Mouse (Mus musculus) brown adipose tissue, adult 24 weeks (tissue): ENCODE measurements around the gene Pcyt2. TPM values are rescaled to one million over a fixed set of nuclear protein-coding genes. Genes with fewer than 3 reads are reported as not detected.

Experiments
- H3K27ac ChIP-seq: fragments of 200-500 bp; replicated peaks from 2 replicates; pipeline ENCODE4 v1.5.1; 2012; ENCODE audit warnings: low read depth, mild to moderate bottlenecking, low read length
- H3K4me1 ChIP-seq: fragments of 200-500 bp; 2 replicates; pipeline ENCODE4 v1.6.1; 2012; ENCODE audit warnings: low read length, mixed read lengths; ENCODE audit not compliant: control insufficient read depth, insufficient read depth, insufficient read length
- H3K4me3 ChIP-seq: fragments of 200-500 bp; 2 replicates; pipeline ENCODE4 v1.5.1; 2012; ENCODE audit warnings: low read depth, mild to moderate bottlenecking, low read length, moderate library complexity; ENCODE audit not compliant: insufficient read depth
- polyA plus RNA-seq: library from polyadenylated mRNA; stranded (reverse); fragments of >200 nt; gene quantifications from 2 replicates; pipeline ENCODE4 v1.2.4, GENCODE M21; 2012; ENCODE audit not compliant: missing spikeins, insufficient read depth, insufficient read length

The Pcyt2 gene
- polyA plus RNA-seq, 1 experiment = 104 TPM

DNA sequence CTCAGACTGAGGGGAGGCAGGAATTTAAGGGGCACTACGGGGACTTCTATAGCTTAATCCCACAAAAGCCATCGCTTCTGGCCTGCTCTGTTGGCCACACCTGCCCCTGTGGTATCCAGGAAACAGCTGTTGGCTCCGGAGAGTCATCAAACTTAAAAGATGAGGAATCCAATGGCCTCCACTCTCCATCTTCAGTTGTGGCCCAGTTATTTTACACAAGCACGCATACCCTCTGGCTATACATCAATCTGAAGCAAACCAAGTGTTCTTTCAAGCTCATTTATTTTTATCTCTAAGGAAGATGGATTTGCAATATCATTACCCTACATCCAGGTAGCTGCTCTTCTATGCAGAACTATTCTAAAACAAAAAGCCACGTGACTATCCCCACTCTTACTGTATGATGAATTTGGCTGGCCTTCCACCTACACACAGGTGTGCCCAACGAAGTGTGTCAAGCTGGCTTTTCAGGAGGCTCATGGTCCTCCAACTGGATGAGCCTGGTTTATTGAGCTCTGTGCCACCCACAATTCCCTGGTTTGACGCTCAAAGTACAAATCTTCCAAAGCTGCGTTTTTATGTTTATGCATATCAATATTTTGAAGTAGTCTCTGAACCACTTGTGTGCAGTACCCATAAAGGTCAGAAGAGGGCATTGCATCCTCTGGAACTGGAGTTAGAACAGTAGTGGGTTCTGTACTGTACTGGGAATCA lies 35.3 kb downstream of the Pcyt2 start:
- H3K27ac ChIP-seq = peak overlapping the region; percentile 96
- peak overlapping the region; percentile 97 for H3K4me3 ChIP-seq
- H3K4me1 ChIP-seq = 0 out of 2 replicates have a peak, but pooled peaks cover 3% of the 10 kb centered on the region

GRCm38 (mm10) chr11:120581490-120582267 lies 36.1 kb downstream of the Pcyt2 start, which contains the start of gene Arhgdia:
TSS of gene Arhgdia (minus strand) at chr11:120581624.
- Histone ChIP-seq H3K27ac (peak within 1 kb of the TSS; percentile 96), H3K4me3 (peak within 1 kb of the TSS; percentile 97), H3K4me1 (0 out of 2 replicates have a peak, but pooled peaks cover 3% of the 10 kb centered on the region)

GRCm38 (mm10) chr11:120580871-120581331 lies 36.8 kb downstream of the Pcyt2 start:
- Histone ChIP-seq H3K4me3 (peak overlapping the region; percentile 97), H3K27ac (peak overlapping the region; percentile 93), H3K4me1 (0 out of 2 replicates have a peak, but pooled peaks cover 3% of the 10 kb centered on the region)

DNA sequence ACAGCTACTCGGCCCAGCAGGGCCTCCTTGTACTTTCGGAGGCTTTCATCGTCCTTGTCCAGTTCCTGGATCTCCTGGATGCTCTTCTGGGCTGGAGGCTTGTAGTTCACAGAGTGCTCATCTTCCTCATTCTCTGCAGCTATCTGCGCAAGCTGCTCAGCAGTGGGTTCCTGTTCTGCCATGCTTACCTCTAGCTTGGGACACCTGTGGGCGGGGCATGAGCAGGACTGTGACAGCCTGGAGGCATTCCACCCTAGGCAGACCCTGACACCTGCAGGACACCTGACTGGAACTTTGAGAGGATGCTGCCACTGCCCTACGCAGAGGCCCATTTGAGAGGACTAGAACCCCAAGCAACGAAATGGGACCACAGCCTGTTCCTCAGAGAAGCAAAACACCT lies 37.5 kb downstream of the Pcyt2 start:
- H3K4me3 ChIP-seq = peak overlapping the region; percentile 97
- H3K4me1 ChIP-seq = 0 out of 2 replicates have a peak, but pooled peaks cover 3% of the 10 kb centered on the region
- H3K27ac ChIP-seq = peak overlapping the region; percentile 93; the same call in 1 of the 2 replicates

DNA sequence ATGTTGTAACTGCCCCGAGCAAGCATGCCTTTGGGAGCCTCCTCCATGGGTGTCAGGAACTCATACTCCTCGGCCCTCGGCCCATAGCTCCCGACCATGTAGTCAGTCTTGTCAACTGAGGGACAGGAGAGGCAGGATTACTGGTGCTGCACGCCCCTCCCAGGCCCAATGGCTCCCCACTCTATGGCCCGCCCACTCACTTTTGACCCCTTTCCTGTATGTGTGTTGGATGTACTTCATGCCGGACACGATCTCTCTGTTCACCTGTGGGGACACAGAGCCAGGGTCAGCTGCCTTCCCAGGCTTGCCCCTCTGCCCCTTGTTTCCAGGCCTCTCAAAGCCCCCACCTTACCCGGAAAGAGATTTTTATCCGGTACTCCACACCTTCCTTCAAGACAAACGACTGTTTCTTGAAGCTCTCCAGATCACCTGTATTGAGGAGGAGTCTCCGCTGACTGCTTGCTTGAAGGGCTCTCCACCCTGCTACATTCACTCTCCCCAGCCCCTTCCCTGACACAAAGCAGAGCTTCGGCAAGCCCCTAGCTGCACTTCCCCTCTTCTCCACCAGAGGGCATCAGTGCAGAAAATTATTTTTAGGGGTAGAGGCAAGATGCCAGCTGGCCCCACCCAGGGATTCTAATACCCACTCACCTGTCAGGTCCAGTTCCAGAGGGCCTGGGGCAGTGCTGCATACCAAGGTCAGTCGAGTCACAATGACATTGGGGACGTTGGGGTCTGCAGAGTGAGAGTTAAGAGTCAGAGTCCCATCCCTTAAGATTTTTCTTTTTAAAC lies 38.2 kb downstream of the Pcyt2 start:
- Histone ChIP-seq H3K4me1 (0 out of 2 replicates have a peak, but pooled peaks cover 3% of the 10 kb centered on the region), H3K27ac (no peak overlapping the region), H3K4me3 (peak overlapping the region; percentile 97)

DNA sequence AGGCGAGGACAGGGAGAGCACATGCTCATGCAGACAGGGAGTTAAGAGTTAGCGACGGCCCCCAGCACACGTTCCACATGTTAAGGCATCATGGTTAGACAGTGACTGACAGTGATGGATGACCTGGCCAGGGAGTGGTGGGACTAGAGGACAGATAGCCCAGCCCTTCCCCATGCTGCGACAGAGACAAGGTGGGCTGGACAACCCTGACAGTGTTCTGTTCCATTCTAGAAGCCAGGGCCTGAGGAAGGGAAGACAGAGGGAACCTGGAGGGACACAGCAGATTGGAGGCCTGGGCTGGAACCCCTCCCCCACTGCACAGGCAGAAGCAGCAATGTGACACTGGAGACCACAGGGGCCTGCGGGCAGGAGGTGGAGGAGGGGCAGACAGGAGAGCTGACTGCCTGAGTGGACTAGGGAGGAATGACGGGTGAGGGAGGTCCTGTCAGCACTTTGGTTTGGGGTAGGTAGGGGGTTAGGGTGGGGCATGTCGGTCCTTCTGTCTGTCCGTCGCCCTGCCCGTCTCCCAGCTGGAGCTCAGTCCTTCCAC lies 39.0 kb downstream of the Pcyt2 start:
- Histone ChIP-seq H3K27ac (no peak overlapping the region), H3K4me1 (0 out of 2 replicates have a peak, but pooled peaks cover 3% of the 10 kb centered on the region), H3K4me3 (no peak overlapping the region)

GRCm38 (mm10) chr11:120578024-120578693 lies 39.6 kb downstream of the Pcyt2 start:
- H3K4me3 ChIP-seq = no peak overlapping the region
- H3K4me1 ChIP-seq = 0 out of 2 replicates have a peak, but pooled peaks cover 3% of the 10 kb centered on the region
- H3K27ac ChIP-seq = no peak overlapping the region

DNA sequence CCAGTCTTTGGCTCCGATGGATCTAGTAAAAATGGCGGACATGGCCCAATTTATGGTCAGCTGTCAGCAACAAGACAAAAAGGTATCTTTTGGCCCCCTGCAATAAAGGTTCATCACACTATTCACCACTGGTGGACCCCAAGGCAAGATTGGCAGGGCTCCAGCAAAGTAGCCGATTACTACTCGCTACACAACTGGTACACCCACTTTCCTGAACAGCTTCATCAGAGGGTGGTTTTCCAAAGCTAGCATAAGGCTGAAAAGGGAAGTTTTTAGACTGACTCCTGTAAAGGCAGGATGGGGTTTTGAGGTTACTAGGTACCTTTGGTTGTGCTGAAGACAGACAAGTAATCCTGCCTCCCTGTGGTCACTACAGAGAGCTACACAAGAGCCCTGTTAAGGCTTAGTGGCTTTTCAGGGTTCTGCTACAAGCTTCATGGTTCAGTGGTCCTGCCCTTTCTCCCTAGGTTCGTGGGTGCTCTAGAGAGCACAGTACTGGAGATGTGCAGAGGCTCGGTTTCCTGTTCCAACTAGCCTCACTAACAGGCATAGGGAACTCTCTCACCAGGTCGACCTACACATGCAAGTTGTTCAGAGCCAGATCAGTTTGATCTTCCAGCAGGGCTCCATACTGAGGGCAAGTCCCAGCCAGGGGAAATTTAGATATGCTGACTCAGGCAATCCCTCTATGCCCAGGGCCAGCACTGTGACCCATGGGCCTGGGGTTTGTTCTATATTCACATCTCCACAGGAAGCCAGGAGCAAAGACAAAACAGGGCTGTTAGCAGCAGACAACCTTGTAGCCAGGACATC lies 40.3 kb downstream of the Pcyt2 start:
- no peak overlapping the region for H3K27ac ChIP-seq

GRCm38 (mm10) chr11:120576365-120576981 lies 41.3 kb downstream of the Pcyt2 start:
- Histone ChIP-seq H3K4me1 (0 out of 2 replicates have a peak, but pooled peaks cover 3% of the 10 kb centered on the region), H3K4me3 (no peak overlapping the region), H3K27ac (no peak overlapping the region)

More for the DNA sequence above, 40.3 kb downstream of the Pcyt2 start:
- Histone ChIP-seq H3K4me3 (no peak overlapping the region), H3K4me1 (0 out of 2 replicates have a peak, but pooled peaks cover 3% of the 10 kb centered on the region)

- Histone ChIP-seq H3K27ac (no peak overlapping the region), H3K4me3 (no peak overlapping the region), H3K4me1 (0 out of 2 replicates have a peak, but pooled peaks cover 3% of the 10 kb centered on the region)
These were observed 41.8 kb downstream of the Pcyt2 start for GRCm38 (mm10) chr11:120575940-120576339.

DNA sequence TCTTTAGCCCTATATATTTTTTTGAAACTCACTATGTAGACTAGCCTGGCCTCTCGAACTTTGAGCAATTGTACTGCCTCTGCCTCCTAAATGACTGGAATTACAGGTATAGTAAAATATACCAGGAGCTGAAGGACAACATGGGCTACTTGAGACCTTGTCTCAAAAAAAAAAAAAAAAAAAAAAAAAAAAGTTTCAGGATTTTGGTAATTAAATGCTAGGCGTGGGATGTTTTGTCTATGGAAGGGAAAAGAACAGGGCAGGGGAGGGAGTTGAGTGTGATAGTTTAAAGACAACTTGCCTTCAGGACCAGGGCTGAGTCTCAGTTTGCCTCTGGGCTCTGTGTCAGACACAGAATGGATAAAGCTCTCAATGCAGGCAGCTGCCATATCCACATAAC lies 42.7 kb downstream of the Pcyt2 start:
- Histone ChIP-seq H3K4me3 (no peak overlapping the region), H3K27ac (no peak overlapping the region), H3K4me1 (0 out of 2 replicates have a peak, but pooled peaks cover under 1% of the 10 kb centered on the region)

DNA sequence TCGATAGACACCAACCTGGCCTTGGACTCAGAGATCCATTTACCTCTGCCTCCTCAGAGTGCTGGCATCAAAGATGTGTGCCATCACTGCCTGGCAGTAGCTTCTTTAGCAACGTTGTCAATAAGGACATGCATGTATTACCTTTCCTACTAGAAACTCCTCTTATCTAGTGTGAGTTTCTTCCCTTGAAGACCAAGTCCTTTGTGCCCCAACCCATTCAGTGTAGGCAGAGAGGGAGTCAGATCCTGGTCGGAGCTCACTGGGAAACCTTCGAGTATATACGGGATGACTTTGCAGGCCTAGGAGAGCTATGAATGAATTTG lies 43.5 kb downstream of the Pcyt2 start:
- Histone ChIP-seq H3K4me1 (no peaks in the 10 kb centered on the region), H3K27ac (no peak overlapping the region), H3K4me3 (0 out of 2 replicates have a peak overlapping the region, but pooled peaks have one; percentile 2)
